Mouse (Mus musculus): ENCODE results near the gene Hao1. TPM values are rescaled to one million over a fixed set of nuclear protein-coding genes. Genes with fewer than 3 reads are reported as not detected.

Hao1 gene
- 0.25 and 0.30 TPM in 2 replicates for polyA plus RNA-seq (2015; fragmentation: Nextera tagmentation; extraction: Ambion mirVana)

- Histone ChIP-seq H3K27me3 (no peaks in the 10 kb centered on the region), H3K4me1 (replicated peaks) (no peaks in the 10 kb centered on the region), H3K36me3 (no peaks in the 10 kb centered on the region), H3K4me2 (no peak within 1 kb of the TSS), H3K9me3 (replicated peaks) (no peaks in the 10 kb centered on the region), H3K4me3 (replicated peaks) (no peak within 1 kb of the TSS), H3K27ac (no peak within 1 kb of the TSS), H3K9ac (no peak within 1 kb of the TSS)
- DNase-seq (no peak), ATAC-seq (ENCODE audit: low read depth) (no peak)
- WGBS (ENCODE audit: insufficient replicate concordance): 60% methylated on average over 8 of the region's 8 CpGs
Measured at GRCm38 (mm10) chr2:134554221-134554727, at the start of gene Hao1. Gene Hao1 (minus strand): TSS chr2:134554368.

- no peak overlapping the region for H3K9ac ChIP-seq
Measured at GRCm38 (mm10) chr2:134591081-134591694, 37.0 kb upstream of the Hao1 start.

GRCm38 (mm10) chr2:134585243-134585642, 31.1 kb upstream of the Hao1 start:
- no peak for ATAC-seq (ENCODE audit: low read depth)
- Histone ChIP-seq H3K4me2 (no peak overlapping the region), H3K9me3 (replicated peaks) (no peaks in the 10 kb centered on the region), H3K9ac (no peak overlapping the region), H3K4me3 (replicated peaks) (no peak overlapping the region), H3K4me1 (replicated peaks) (no peaks in the 10 kb centered on the region), H3K36me3 (no peaks in the 10 kb centered on the region), H3K27ac (no peak overlapping the region), H3K27me3 (no peaks in the 10 kb centered on the region)
- WGBS (ENCODE audit: insufficient replicate concordance): 59% methylated on average over 4 of the region's 4 CpGs
- DNase-seq: no peak

More at GRCm38 (mm10) chr2:134591081-134591694, 37.0 kb upstream of the Hao1 start:
- no peak overlapping the region for H3K4me2 ChIP-seq
- H3K36me3 ChIP-seq: no peaks in the 10 kb centered on the region
- H3K4me3 ChIP-seq (replicated peaks): no peak overlapping the region
- H3K9me3 ChIP-seq (replicated peaks): no peaks in the 10 kb centered on the region
- no peaks in the 10 kb centered on the region for H3K4me1 ChIP-seq (replicated peaks)
- ATAC-seq (ENCODE audit: low read depth) (no peak), DNase-seq (no peak)
- no peak overlapping the region for H3K27ac ChIP-seq
- WGBS (ENCODE audit: insufficient replicate concordance): 87% methylated on average over 6 of the region's 6 CpGs
- H3K27me3 ChIP-seq: no peaks in the 10 kb centered on the region

- Histone ChIP-seq H3K4me2 (no peak overlapping the region), H3K9me3 (replicated peaks) (peaks cover 17% of the 10 kb centered on the region), H3K4me1 (replicated peaks) (no peaks in the 10 kb centered on the region), H3K27me3 (no peaks in the 10 kb centered on the region), H3K36me3 (no peaks in the 10 kb centered on the region), H3K27ac (no peak overlapping the region), H3K4me3 (replicated peaks) (no peak overlapping the region), H3K9ac (no peak overlapping the region)
- whole genome bisulfite sequencing (ENCODE audit: insufficient replicate concordance): 59% methylated on average over 3 of the region's 3 CpGs
- DNase-seq (no peak), ATAC-seq (ENCODE audit: low read depth) (no peak)
Measured at GRCm38 (mm10) chr2:134559422-134559821, 5.3 kb upstream of the Hao1 start.

GRCm38 (mm10) chr2:134552358-134552757, 1.8 kb downstream of the Hao1 start:
- H3K27ac ChIP-seq: no peak overlapping the region
- no peaks in the 10 kb centered on the region for H3K4me1 ChIP-seq (replicated peaks)
- ATAC-seq (ENCODE audit: low read depth) (no peak), DNase-seq (no peak)
- H3K9ac ChIP-seq: no peak overlapping the region
- no peak overlapping the region for H3K4me3 ChIP-seq (replicated peaks)
- no peak overlapping the region for H3K4me2 ChIP-seq
- no peaks in the 10 kb centered on the region for H3K27me3 ChIP-seq
- H3K9me3 ChIP-seq (replicated peaks): no peaks in the 10 kb centered on the region
- no peaks in the 10 kb centered on the region for H3K36me3 ChIP-seq

- no peak for ATAC-seq (ENCODE audit: low read depth)
- Histone ChIP-seq H3K9ac (no peak overlapping the region), H3K9me3 (replicated peaks) (no peaks in the 10 kb centered on the region), H3K4me2 (no peak overlapping the region), H3K4me3 (replicated peaks) (no peak overlapping the region), H3K27ac (no peak overlapping the region), H3K4me1 (replicated peaks) (no peaks in the 10 kb centered on the region), H3K27me3 (no peaks in the 10 kb centered on the region), H3K36me3 (no peaks in the 10 kb centered on the region)
- WGBS (ENCODE audit: insufficient replicate concordance): 14% methylated on average over 4 of the region's 4 CpGs
- no peak for DNase-seq
Measured at GRCm38 (mm10) chr2:134549770-134550169, 4.4 kb downstream of the Hao1 start.

- Histone ChIP-seq H3K9me3 (replicated peaks) (no peaks in the 10 kb centered on the region), H3K36me3 (no peaks in the 10 kb centered on the region), H3K27me3 (no peaks in the 10 kb centered on the region), H3K9ac (no peak overlapping the region), H3K27ac (no peak overlapping the region), H3K4me1 (replicated peaks) (no peaks in the 10 kb centered on the region), H3K4me2 (no peak overlapping the region), H3K4me3 (replicated peaks) (no peak overlapping the region)
- DNase-seq (no peak), ATAC-seq (ENCODE audit: low read depth) (no peak)
- 55% methylated on average over 5 of the region's 5 CpGs for WGBS (ENCODE audit: insufficient replicate concordance)
Measured at GRCm38 (mm10) chr2:134545116-134545515, 9.1 kb downstream of the Hao1 start.

- H3K9me3 ChIP-seq (replicated peaks): no peaks in the 10 kb centered on the region
- no peak overlapping the region for H3K4me3 ChIP-seq (replicated peaks)
- no peak overlapping the region for H3K27ac ChIP-seq
- H3K27me3 ChIP-seq: no peaks in the 10 kb centered on the region
- H3K36me3 ChIP-seq: no peaks in the 10 kb centered on the region
- H3K9ac ChIP-seq: no peak overlapping the region
- H3K4me1 ChIP-seq (replicated peaks): no peaks in the 10 kb centered on the region
- no peak overlapping the region for H3K4me2 ChIP-seq
- ATAC-seq (ENCODE audit: low read depth): no peak
- no peak for DNase-seq
- 39% methylated on average over 8 of the region's 8 CpGs for WGBS (ENCODE audit: insufficient replicate concordance)
Measured at GRCm38 (mm10) chr2:134544321-134545065, 9.7 kb downstream of the Hao1 start.

GRCm38 (mm10) chr2:134543501-134543900, 10.7 kb downstream of the Hao1 start:
- Histone ChIP-seq H3K36me3 (no peaks in the 10 kb centered on the region), H3K4me3 (replicated peaks) (no peak overlapping the region), H3K27ac (no peak overlapping the region), H3K4me1 (replicated peaks) (no peaks in the 10 kb centered on the region), H3K27me3 (no peaks in the 10 kb centered on the region), H3K4me2 (no peak overlapping the region), H3K9me3 (replicated peaks) (no peaks in the 10 kb centered on the region), H3K9ac (no peak overlapping the region)
- 42% methylated on average over 2 of the region's 2 CpGs for WGBS (ENCODE audit: insufficient replicate concordance)
- ATAC-seq (ENCODE audit: low read depth) (no peak), DNase-seq (no peak)

- Histone ChIP-seq H3K4me2 (no peak overlapping the region), H3K9me3 (replicated peaks) (no peaks in the 10 kb centered on the region), H3K27me3 (no peaks in the 10 kb centered on the region), H3K27ac (no peak overlapping the region), H3K4me1 (replicated peaks) (no peaks in the 10 kb centered on the region), H3K4me3 (replicated peaks) (no peak overlapping the region), H3K36me3 (no peaks in the 10 kb centered on the region), H3K9ac (no peak overlapping the region)
- DNase-seq (no peak), ATAC-seq (ENCODE audit: low read depth) (no peak)
- WGBS (ENCODE audit: insufficient replicate concordance): 57% methylated on average over 5 of the region's 5 CpGs
Measured at GRCm38 (mm10) chr2:134541019-134541418, 13.1 kb downstream of the Hao1 start.

- Histone ChIP-seq H3K36me3 (no peaks in the 10 kb centered on the region), H3K9ac (no peak overlapping the region), H3K27ac (no peak overlapping the region), H3K4me1 (replicated peaks) (no peaks in the 10 kb centered on the region), H3K27me3 (no peaks in the 10 kb centered on the region), H3K4me2 (no peak overlapping the region), H3K9me3 (replicated peaks) (no peaks in the 10 kb centered on the region), H3K4me3 (replicated peaks) (no peak overlapping the region)
- ATAC-seq (ENCODE audit: low read depth) (no peak), DNase-seq (no peak)
- WGBS (ENCODE audit: insufficient replicate concordance): 49% methylated on average over 4 of the region's 4 CpGs
Measured at GRCm38 (mm10) chr2:134538451-134538850, 15.7 kb downstream of the Hao1 start.

Data from liver, embryonic 13.5 days (tissue).